Mouse (Mus musculus): ENCODE measurements around the gene Ly6c2. TPM values are rescaled to one million over a fixed set of nuclear protein-coding genes. Genes with fewer than 3 reads are reported as not detected.
"Not testable (repeated sequence)": the region's sequence is repeated elsewhere in the genome, so short reads cannot be mapped to it uniquely, and the experiment has no call there.

The Ly6c2 gene
- polyA plus RNA-seq, 2 experiments = 0.77 to 1.4 TPM

DNA sequence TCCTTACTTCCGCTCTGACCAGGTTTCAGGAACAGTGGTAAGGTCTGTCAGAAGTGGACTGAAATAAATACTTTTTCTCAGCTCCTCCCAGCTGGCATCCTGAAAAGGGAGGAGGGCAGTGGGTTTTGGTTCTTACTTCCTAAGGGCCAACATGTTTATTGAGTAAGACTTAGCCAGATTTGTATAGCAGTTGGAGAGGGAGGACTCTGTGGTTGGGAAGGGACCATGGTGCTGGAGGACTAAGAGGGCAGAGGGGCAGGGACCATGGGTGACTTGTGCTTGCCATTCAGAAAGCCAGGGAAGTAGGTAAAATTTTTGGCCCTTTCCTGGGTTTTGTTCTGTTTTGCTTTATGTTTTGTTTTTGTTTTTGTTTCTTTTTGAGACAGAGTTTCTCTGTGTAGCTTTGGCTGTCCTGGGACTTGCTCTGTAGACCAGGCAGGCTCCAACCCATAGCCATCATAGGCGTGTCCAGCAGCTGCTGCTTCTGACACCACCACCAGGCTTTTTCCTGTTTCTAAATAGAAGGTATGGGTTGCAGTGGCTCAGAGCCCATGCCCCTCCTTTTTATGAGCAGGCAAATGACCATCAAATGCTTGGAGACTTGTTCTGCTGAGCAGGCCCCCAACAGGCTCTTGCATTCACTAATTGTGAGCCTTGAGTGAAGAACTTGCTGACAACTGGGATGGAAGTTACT is 23.5 kb upstream of the Ly6c2 start:
- H3K4me3 ChIP-seq (replicated peaks; ENCODE audit: low read length); H3K27ac ChIP-seq (replicated peaks; ENCODE audit: low read depth, low read length); H3K4me1 ChIP-seq (ENCODE audit: control insufficient read depth, insufficient read depth, low read length); H3K36me3 ChIP-seq (ENCODE audit: control insufficient read depth, insufficient read depth, low read length); H3K4me2 ChIP-seq (replicated peaks; ENCODE audit: low read depth, low read length, severe bottlenecking); ATAC-seq (ENCODE audit: low FRiP score, low read depth); DNase-seq (ENCODE audit: low spot score); H3K27me3 ChIP-seq (ENCODE audit: control insufficient read depth, insufficient read depth, low read length); H3K9me3 ChIP-seq (ENCODE audit: control insufficient read depth, low read length); H3K9ac ChIP-seq (ENCODE audit: low read depth, low read length, severe bottlenecking): not testable (repeated sequence)
- 76% methylated on average over 2 of the region's 2 CpGs for WGBS

DNA sequence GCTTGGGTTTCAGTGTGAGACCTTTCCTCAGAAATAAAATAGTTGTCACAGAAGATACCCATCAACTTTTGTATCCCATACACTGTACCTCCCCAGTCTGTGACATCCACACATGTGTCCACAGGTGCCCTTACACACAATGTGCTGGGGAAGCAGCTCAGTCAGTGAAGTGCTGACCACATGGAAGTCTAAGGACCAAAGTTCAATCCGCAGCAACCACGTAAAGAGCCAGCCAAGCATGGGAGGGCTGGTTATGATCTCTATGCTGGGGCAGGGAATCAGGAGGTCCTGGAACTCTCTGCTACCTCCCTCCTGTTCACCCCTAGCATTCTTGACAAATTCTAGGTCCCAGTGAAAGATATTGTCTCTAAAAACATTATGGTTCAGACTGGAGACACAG is 20.6 kb upstream of the Ly6c2 start:
- not testable (repeated sequence) for H3K36me3 ChIP-seq (ENCODE audit: control insufficient read depth, insufficient read depth, low read length); H3K27me3 ChIP-seq (ENCODE audit: control insufficient read depth, insufficient read depth, low read length); H3K4me1 ChIP-seq (ENCODE audit: control insufficient read depth, insufficient read depth, low read length); H3K27ac ChIP-seq (replicated peaks; ENCODE audit: low read depth, low read length); H3K4me2 ChIP-seq (replicated peaks; ENCODE audit: low read depth, low read length, severe bottlenecking); DNase-seq (ENCODE audit: low spot score); H3K4me3 ChIP-seq (replicated peaks; ENCODE audit: low read length); H3K9ac ChIP-seq (ENCODE audit: low read depth, low read length, severe bottlenecking); ATAC-seq (ENCODE audit: low FRiP score, low read depth); H3K9me3 ChIP-seq (ENCODE audit: control insufficient read depth, low read length)
- 84% methylated on average over 2 of the region's 2 CpGs for WGBS

DNA sequence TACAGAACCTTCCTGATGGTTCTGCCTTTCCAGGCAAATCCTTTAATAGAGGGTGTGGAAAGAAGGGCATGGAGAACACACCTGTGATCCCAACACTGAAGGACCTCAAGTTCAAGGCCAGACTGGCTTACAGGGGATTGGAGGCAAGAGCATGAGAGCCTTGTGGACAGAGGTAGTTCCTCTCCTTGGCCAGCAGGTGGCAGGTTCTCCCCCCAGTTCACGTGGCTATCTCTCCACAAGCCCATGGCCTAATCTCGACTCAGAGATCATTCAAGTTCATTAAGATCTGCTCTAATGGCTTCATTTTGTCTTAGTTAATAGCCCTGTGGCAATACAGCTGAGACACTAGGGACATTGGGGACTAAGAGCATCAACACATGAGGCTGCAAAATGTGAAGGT is 8.3 kb upstream of the Ly6c2 start:
- no peaks in the 10 kb centered on the region for H3K36me3 ChIP-seq (ENCODE audit: control insufficient read depth, insufficient read depth, low read length)
- no peak overlapping the region for H3K9ac ChIP-seq (ENCODE audit: low read depth, low read length, severe bottlenecking)
- H3K4me3 ChIP-seq (replicated peaks; ENCODE audit: low read length) = no peak overlapping the region
- H3K9me3 ChIP-seq (ENCODE audit: control insufficient read depth, low read length) = no peaks in the 10 kb centered on the region
- WGBS = 21% methylated on average over 2 of the region's 2 CpGs
- DNase-seq (ENCODE audit: low spot score) = no peak
- H3K27me3 ChIP-seq (ENCODE audit: control insufficient read depth, insufficient read depth, low read length) = no peaks in the 10 kb centered on the region
- no peak for TF ChIP-seq POLR2A (IDR thresholded peaks at IDR 0.05; ENCODE audit: borderline replicate concordance, extremely low read depth, insufficient read depth, insufficient read length)
- no peak overlapping the region for H3K4me2 ChIP-seq (replicated peaks; ENCODE audit: low read depth, low read length, severe bottlenecking)
- H3K27ac ChIP-seq (replicated peaks; ENCODE audit: low read depth, low read length) = no peak overlapping the region
- no peak for ATAC-seq (ENCODE audit: low FRiP score, low read depth)
- H3K4me1 ChIP-seq (ENCODE audit: control insufficient read depth, insufficient read depth, low read length) = no peaks in the 10 kb centered on the region

- H3K9ac ChIP-seq (ENCODE audit: low read depth, low read length, severe bottlenecking); H3K27me3 ChIP-seq (ENCODE audit: control insufficient read depth, insufficient read depth, low read length); H3K4me3 ChIP-seq (replicated peaks; ENCODE audit: low read length); H3K36me3 ChIP-seq (ENCODE audit: control insufficient read depth, insufficient read depth, low read length); H3K27ac ChIP-seq (replicated peaks; ENCODE audit: low read depth, low read length); DNase-seq (ENCODE audit: low spot score); ATAC-seq (ENCODE audit: low FRiP score, low read depth); H3K4me2 ChIP-seq (replicated peaks; ENCODE audit: low read depth, low read length, severe bottlenecking); H3K9me3 ChIP-seq (ENCODE audit: control insufficient read depth, low read length); H3K4me1 ChIP-seq (ENCODE audit: control insufficient read depth, insufficient read depth, low read length): not testable (repeated sequence)
- 21% methylated on average over 5 of the region's 7 CpGs for WGBS
These were observed 7.0 kb upstream of the Ly6c2 start for GRCm38 (mm10) chr15:75118742-75119141.

- H3K4me3 ChIP-seq (replicated peaks; ENCODE audit: low read length); H3K4me2 ChIP-seq (replicated peaks; ENCODE audit: low read depth, low read length, severe bottlenecking); H3K9me3 ChIP-seq (ENCODE audit: control insufficient read depth, low read length); H3K9ac ChIP-seq (ENCODE audit: low read depth, low read length, severe bottlenecking); H3K4me1 ChIP-seq (ENCODE audit: control insufficient read depth, insufficient read depth, low read length); H3K36me3 ChIP-seq (ENCODE audit: control insufficient read depth, insufficient read depth, low read length); H3K27me3 ChIP-seq (ENCODE audit: control insufficient read depth, insufficient read depth, low read length); DNase-seq (ENCODE audit: low spot score); ATAC-seq (ENCODE audit: low FRiP score, low read depth); H3K27ac ChIP-seq (replicated peaks; ENCODE audit: low read depth, low read length): not testable (repeated sequence)
- 92% methylated on average over 5 of the region's 5 CpGs for WGBS
These were observed 5.7 kb upstream of the Ly6c2 start for GRCm38 (mm10) chr15:75117481-75117880.

- no peaks in the 10 kb centered on the region for H3K9me3 ChIP-seq (ENCODE audit: control insufficient read depth, low read length)
- 85% methylated on average over 2 of the region's 2 CpGs for WGBS
- DNase-seq (ENCODE audit: low spot score) = no peak
- H3K9ac ChIP-seq (ENCODE audit: low read depth, low read length, severe bottlenecking) = no peak overlapping the region
- H3K4me1 ChIP-seq (ENCODE audit: control insufficient read depth, insufficient read depth, low read length) = no peaks in the 10 kb centered on the region
- H3K4me2 ChIP-seq (replicated peaks; ENCODE audit: low read depth, low read length, severe bottlenecking) = no peak overlapping the region
- no peaks in the 10 kb centered on the region for H3K27me3 ChIP-seq (ENCODE audit: control insufficient read depth, insufficient read depth, low read length)
- H3K36me3 ChIP-seq (ENCODE audit: control insufficient read depth, insufficient read depth, low read length) = no peaks in the 10 kb centered on the region
- ATAC-seq (ENCODE audit: low FRiP score, low read depth) = no peak
- no peak overlapping the region for H3K27ac ChIP-seq (replicated peaks; ENCODE audit: low read depth, low read length)
- no peak for TF ChIP-seq POLR2A (IDR thresholded peaks at IDR 0.05; ENCODE audit: borderline replicate concordance, extremely low read depth, insufficient read depth, insufficient read length)
- no peak overlapping the region for H3K4me3 ChIP-seq (replicated peaks; ENCODE audit: low read length)
These were observed 4.8 kb upstream of the Ly6c2 start for GRCm38 (mm10) chr15:75116525-75116924.

- not testable (repeated sequence) for H3K4me2 ChIP-seq (replicated peaks; ENCODE audit: low read depth, low read length, severe bottlenecking); H3K36me3 ChIP-seq (ENCODE audit: control insufficient read depth, insufficient read depth, low read length); H3K9ac ChIP-seq (ENCODE audit: low read depth, low read length, severe bottlenecking); H3K4me3 ChIP-seq (replicated peaks; ENCODE audit: low read length); H3K27ac ChIP-seq (replicated peaks; ENCODE audit: low read depth, low read length); H3K4me1 ChIP-seq (ENCODE audit: control insufficient read depth, insufficient read depth, low read length); H3K9me3 ChIP-seq (ENCODE audit: control insufficient read depth, low read length); ATAC-seq (ENCODE audit: low FRiP score, low read depth); DNase-seq (ENCODE audit: low spot score); H3K27me3 ChIP-seq (ENCODE audit: control insufficient read depth, insufficient read depth, low read length)
- WGBS = 75% methylated on average over 2 of the region's 5 CpGs
These were observed 1.3 kb downstream of the Ly6c2 start for GRCm38 (mm10) chr15:75110424-75110823.
